Mouse (Mus musculus) myocyte (in vitro differentiated cells): Measurements from ENCODE around the gene Zfp598. TPM values are rescaled to one million over a fixed set of nuclear protein-coding genes. Genes with fewer than 3 reads are reported as not detected.

ENCODE experiments used
- H3K27me3 ChIP-seq: one replicate; pipeline ENCODE4 v1.6.1; 2011; ENCODE audit not compliant: control insufficient read depth, insufficient read depth, insufficient read length
- H3K36me3 ChIP-seq: one replicate; pipeline ENCODE4 v1.6.1; 2011; ENCODE audit not compliant: control insufficient read depth, insufficient read depth
- H3K4me2 ChIP-seq: one replicate; pipeline ENCODE4 v1.6.1; 2011; ENCODE audit warnings: low read depth, control low read depth
- H3K4me3 ChIP-seq: one replicate; pipeline ENCODE4 v1.5.1; 2011; ENCODE audit warnings: mild to moderate bottlenecking, control low read depth, moderate library complexity
- H3K79me2 ChIP-seq: one replicate; pipeline ENCODE4 v1.6.1; 2011; ENCODE audit not compliant: control insufficient read depth, insufficient read depth
- H3ac ChIP-seq: one replicate; pipeline ENCODE4 v1.6.1; 2011; ENCODE audit not compliant: control insufficient read depth, insufficient read length
- CEBPB ChIP-seq: IDR thresholded peaks from 2 replicates; pipeline ENCODE4 v1.6.1; 2011; ENCODE audit warnings: mild to moderate bottlenecking, moderate library complexity; ENCODE audit not compliant: poor library complexity, insufficient read depth, severe bottlenecking
- E2F4 ChIP-seq: IDR thresholded peaks from one replicate; pipeline ENCODE4 v1.6.1; 2011; ENCODE audit warnings: mild to moderate bottlenecking, control low read depth, moderate library complexity; ENCODE audit not compliant: insufficient read depth
- MAX ChIP-seq: IDR thresholded peaks from one replicate; pipeline ENCODE4 v1.6.1; 2011; ENCODE audit warnings: low read depth, mild to moderate bottlenecking, control low read depth
- MYOD1 ChIP-seq, 3 experiments: IDR thresholded peaks; one replicate each; pipeline ENCODE4 v1.6.1; 2011; ENCODE audit warnings: control low read depth in 2 of 3, low read depth in 2 of 3, mild to moderate bottlenecking in 2 of 3, moderate library complexity in 1 of 3; ENCODE audit not compliant: insufficient read length in 2 of 3, control insufficient read depth in 1 of 3
- MYOG ChIP-seq, 3 experiments: IDR thresholded peaks; one replicate each; pipeline ENCODE4 v1.6.1; 2011; ENCODE audit warnings: control low read depth in 2 of 3, low read depth in 2 of 3, mild to moderate bottlenecking in 2 of 3; ENCODE audit not compliant: insufficient read length in 2 of 3, control insufficient read depth in 1 of 3, insufficient read depth in 1 of 3
- POLR2A ChIP-seq: IDR thresholded peaks from one replicate; pipeline ENCODE4 v1.6.1; 2011; ENCODE audit warnings: low read depth, mild to moderate bottlenecking, control low read depth, moderate library complexity; ENCODE audit not compliant: insufficient read length
- POLR2AphosphoS2 ChIP-seq: IDR thresholded peaks from one replicate; pipeline ENCODE4 v1.6.1; 2011; ENCODE audit warnings: low read depth, control low read depth; ENCODE audit not compliant: insufficient read length
- REST ChIP-seq: IDR thresholded peaks from one replicate; pipeline ENCODE4 v1.6.1; 2011; ENCODE audit warnings: mild to moderate bottlenecking, control low read depth, moderate library complexity; ENCODE audit not compliant: insufficient read depth, insufficient read length
- SRF ChIP-seq: IDR thresholded peaks from one replicate; pipeline ENCODE4 v1.6.1; 2011; ENCODE audit warnings: low read depth; ENCODE audit not compliant: control insufficient read depth, insufficient read length
- TCF12 ChIP-seq: IDR thresholded peaks from one replicate; pipeline ENCODE4 v1.6.1; 2011; ENCODE audit warnings: mild to moderate bottlenecking, control low read depth; ENCODE audit not compliant: poor library complexity, insufficient read depth, severe bottlenecking
- TCF3 ChIP-seq: IDR thresholded peaks from one replicate; pipeline ENCODE4 v1.6.1; 2011; ENCODE audit warnings: low read depth, control low read depth; ENCODE audit not compliant: insufficient read length
- USF1 ChIP-seq: IDR thresholded peaks from one replicate; pipeline ENCODE4 v1.6.1; 2011; ENCODE audit warnings: low read depth, mild to moderate bottlenecking, control low read depth, moderate library complexity
- polyA plus RNA-seq: library from polyadenylated mRNA; unstranded; fragments of >200 nt; fragmentation: generic; extraction: Trizol; gene quantifications from one replicate; pipeline ENCODE4 v1.2.1, GENCODE M21; 2012; ENCODE audit warnings: missing spikeins

The Zfp598 gene
- polyA plus RNA-seq, 1 experiment = 49.7 TPM

- TF ChIP-seq MAX (no peak), E2F4 (no peak), POLR2A (no peak), REST (no peak), MYOD1 (IDR thresholded peaks at IDR 0.05; ENCODE audit: control insufficient read depth in 1 of 3, insufficient read length in 2 of 3, low read depth in 2 of 3) (peak in 1 of 3 experiments; percentile 72), MYOG (IDR thresholded peaks at IDR 0.05; ENCODE audit: control insufficient read depth in 1 of 3, insufficient read depth in 1 of 3, insufficient read length in 2 of 3, low read depth in 2 of 3) (peak in 1 of 3 experiments; percentile 65)
- no peak overlapping the region for H3ac ChIP-seq
- H3K4me2 ChIP-seq = peak overlapping the region; percentile 55
- H3K36me3 ChIP-seq = no peaks in the 10 kb centered on the region
- H3K79me2 ChIP-seq = no peaks in the 10 kb centered on the region
- H3K4me3 ChIP-seq = peak overlapping the region; percentile 5
- no peaks in the 10 kb centered on the region for H3K27me3 ChIP-seq
These were observed 24.4 kb upstream of the Zfp598 start for GRCm38 (mm10) chr17:24644875-24645721.

- no peak overlapping the region for H3ac ChIP-seq
- no peak for TF ChIP-seq SRF
- no peak for TF ChIP-seq E2F4
- no peak for TF ChIP-seq POLR2AphosphoS2
- TF ChIP-seq TCF3 = no peak
- TF ChIP-seq TCF12 = no peak
- no peak for TF ChIP-seq REST
- TF ChIP-seq MAX = no peak
- TF ChIP-seq MYOG (IDR thresholded peaks at IDR 0.05; ENCODE audit: control insufficient read depth in 1 of 3, insufficient read depth in 1 of 3, insufficient read length in 2 of 3, low read depth in 2 of 3) = no peak
- TF ChIP-seq CEBPB = no peak
- H3K36me3 ChIP-seq = no peaks in the 10 kb centered on the region
- H3K4me2 ChIP-seq = no peak overlapping the region
- no peak overlapping the region for H3K4me3 ChIP-seq
- no peaks in the 10 kb centered on the region for H3K79me2 ChIP-seq
- no peaks in the 10 kb centered on the region for H3K27me3 ChIP-seq
These were observed 23.6 kb upstream of the Zfp598 start for GRCm38 (mm10) chr17:24645916-24646315.

GRCm38 (mm10) chr17:24646381-24646780, 23.1 kb upstream of the Zfp598 start:
- H3ac ChIP-seq = no peak overlapping the region
- no peak overlapping the region for H3K4me3 ChIP-seq
- no peaks in the 10 kb centered on the region for H3K36me3 ChIP-seq
- TF ChIP-seq E2F4 (no peak), MYOD1 (IDR thresholded peaks at IDR 0.05; ENCODE audit: control insufficient read depth in 1 of 3, insufficient read length in 2 of 3, low read depth in 2 of 3) (no peak), MAX (no peak), POLR2A (no peak), TCF12 (no peak), SRF (no peak), TCF3 (no peak), REST (no peak), CEBPB (no peak), MYOG (IDR thresholded peaks at IDR 0.05; ENCODE audit: control insufficient read depth in 1 of 3, insufficient read depth in 1 of 3, insufficient read length in 2 of 3, low read depth in 2 of 3) (no peak), POLR2AphosphoS2 (no peak), USF1 (no peak)
- H3K4me2 ChIP-seq = no peak overlapping the region
- H3K27me3 ChIP-seq = no peaks in the 10 kb centered on the region
- H3K79me2 ChIP-seq = no peaks in the 10 kb centered on the region

- Histone ChIP-seq H3K4me3 (no peak overlapping the region), H3K79me2 (no peaks in the 10 kb centered on the region), H3K27me3 (no peaks in the 10 kb centered on the region), H3K4me2 (no peak overlapping the region), H3ac (no peak overlapping the region), H3K36me3 (no peaks in the 10 kb centered on the region)
- TF ChIP-seq CEBPB (no peak), SRF (no peak), MYOG (IDR thresholded peaks at IDR 0.05; ENCODE audit: control insufficient read depth in 1 of 3, insufficient read depth in 1 of 3, insufficient read length in 2 of 3, low read depth in 2 of 3) (no peak), TCF3 (no peak), REST (no peak), USF1 (no peak), TCF12 (no peak), POLR2AphosphoS2 (no peak), POLR2A (no peak), E2F4 (no peak), MYOD1 (IDR thresholded peaks at IDR 0.05; ENCODE audit: control insufficient read depth in 1 of 3, insufficient read length in 2 of 3, low read depth in 2 of 3) (no peak), MAX (no peak)
These were observed 22.0 kb upstream of the Zfp598 start for GRCm38 (mm10) chr17:24647493-24647892.

- Histone ChIP-seq H3K4me3 (peak overlapping the region; percentile 5), H3K27me3 (no peaks in the 10 kb centered on the region), H3K36me3 (no peaks in the 10 kb centered on the region), H3K79me2 (no peaks in the 10 kb centered on the region), H3K4me2 (peak overlapping the region; percentile 87), H3ac (no peak overlapping the region)
- TF ChIP-seq TCF3 (no peak), POLR2AphosphoS2 (no peak), MYOG (IDR thresholded peaks at IDR 0.05; ENCODE audit: control insufficient read depth in 1 of 3, insufficient read depth in 1 of 3, insufficient read length in 2 of 3, low read depth in 2 of 3) (no peak), POLR2A (no peak), REST (no peak), SRF (no peak), MAX (no peak), USF1 (no peak), MYOD1 (IDR thresholded peaks at IDR 0.05; ENCODE audit: control insufficient read depth in 1 of 3, insufficient read length in 2 of 3, low read depth in 2 of 3) (no peak), E2F4 (no peak), CEBPB (no peak), TCF12 (no peak)
These were observed 20.6 kb upstream of the Zfp598 start for GRCm38 (mm10) chr17:24648731-24649377.
